Mouse (Mus musculus): ENCODE measurements around the gene Dlx5.

Gene Dlx5

GRCm38 (mm10) chr6:6876231-6876630 is 5.7 kb downstream of the Dlx5 start:
- no peak for DNase-seq (ENCODE audit: low spot score in 2 of 2)

DNA sequence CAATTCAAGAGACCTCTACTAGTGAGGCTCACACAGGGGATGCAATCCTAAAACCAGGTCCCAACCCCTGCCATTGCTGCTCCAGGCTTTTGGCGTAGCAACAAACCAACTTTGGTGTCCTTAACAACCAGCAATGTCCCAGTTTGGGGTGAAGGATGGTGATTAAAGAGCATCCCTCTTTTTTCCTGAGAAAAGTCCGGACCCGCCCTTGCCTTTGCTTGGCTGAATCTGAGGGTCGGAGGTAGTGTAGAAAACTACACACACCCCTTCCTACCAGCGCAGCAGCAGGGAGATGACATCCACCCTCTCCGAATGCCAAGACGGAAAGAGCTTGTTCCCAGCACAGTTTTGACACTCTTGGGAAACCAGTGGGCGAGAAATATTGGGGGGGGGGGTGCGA is 6.2 kb downstream of the Dlx5 start:
- no peak for DNase-seq (ENCODE audit: low spot score in 2 of 2)

GRCm38 (mm10) chr6:6875136-6875535 is 6.7 kb downstream of the Dlx5 start:
- no peak for DNase-seq (ENCODE audit: low spot score in 2 of 2)

- DNase-seq (ENCODE audit: low spot score in 2 of 2): no peak
These were observed 7.7 kb downstream of the Dlx5 start for GRCm38 (mm10) chr6:6874073-6874771.

DNA sequence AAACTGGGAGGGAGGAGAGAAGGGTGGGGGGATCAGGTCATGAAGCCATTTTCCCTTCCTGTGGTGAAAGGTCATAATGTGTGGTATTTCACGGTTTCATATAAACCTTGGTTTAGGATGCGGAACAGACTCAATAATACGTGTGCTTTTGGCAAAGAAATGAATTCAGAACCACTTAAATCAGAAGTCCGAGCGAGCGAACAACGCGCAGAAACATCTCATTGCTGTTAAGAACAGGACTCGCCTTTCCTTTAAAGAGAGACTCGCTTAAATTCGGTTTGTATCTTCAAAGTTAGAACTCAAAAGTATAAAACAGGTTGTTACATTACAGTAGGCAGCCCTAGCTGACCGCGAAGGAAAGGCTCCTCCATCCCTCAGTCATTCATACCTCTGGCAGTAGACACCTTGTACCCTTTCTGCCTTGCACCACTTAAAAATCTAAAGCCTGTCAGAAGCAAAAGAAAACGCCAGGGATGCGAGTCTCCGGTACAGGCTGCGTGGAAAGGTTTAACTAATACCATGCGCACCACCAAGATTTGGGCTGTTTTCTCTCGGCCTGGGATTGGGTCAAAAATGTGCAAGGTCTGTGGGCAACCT is 8.3 kb downstream of the Dlx5 start:
- no peak for DNase-seq (ENCODE audit: low spot score in 2 of 2)

GRCm38 (mm10) chr6:6872873-6873272 is 9.0 kb downstream of the Dlx5 start:
- no peak for DNase-seq (ENCODE audit: low spot score in 2 of 2)

DNA sequence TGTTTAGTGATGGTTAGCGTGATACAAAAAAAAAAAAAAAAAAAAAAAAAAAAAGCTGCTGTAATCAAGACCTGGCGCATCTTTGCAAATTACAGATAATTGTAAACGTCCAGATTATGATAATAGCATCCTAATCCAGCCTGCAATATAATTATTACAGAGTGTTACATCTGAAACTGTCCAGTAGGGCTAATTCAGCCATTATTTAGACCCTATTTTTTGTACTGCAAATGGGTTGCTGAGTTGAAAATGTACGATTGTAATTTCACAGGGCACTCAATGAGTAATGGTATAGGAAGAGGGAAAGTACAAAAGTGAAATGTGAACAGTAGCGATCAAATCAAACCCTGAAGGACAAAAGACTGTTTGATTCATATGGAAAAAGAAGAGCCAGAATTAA is 10.2 kb downstream of the Dlx5 start:
- DNase-seq (ENCODE audit: low spot score in 2 of 2): no peak

DNA sequence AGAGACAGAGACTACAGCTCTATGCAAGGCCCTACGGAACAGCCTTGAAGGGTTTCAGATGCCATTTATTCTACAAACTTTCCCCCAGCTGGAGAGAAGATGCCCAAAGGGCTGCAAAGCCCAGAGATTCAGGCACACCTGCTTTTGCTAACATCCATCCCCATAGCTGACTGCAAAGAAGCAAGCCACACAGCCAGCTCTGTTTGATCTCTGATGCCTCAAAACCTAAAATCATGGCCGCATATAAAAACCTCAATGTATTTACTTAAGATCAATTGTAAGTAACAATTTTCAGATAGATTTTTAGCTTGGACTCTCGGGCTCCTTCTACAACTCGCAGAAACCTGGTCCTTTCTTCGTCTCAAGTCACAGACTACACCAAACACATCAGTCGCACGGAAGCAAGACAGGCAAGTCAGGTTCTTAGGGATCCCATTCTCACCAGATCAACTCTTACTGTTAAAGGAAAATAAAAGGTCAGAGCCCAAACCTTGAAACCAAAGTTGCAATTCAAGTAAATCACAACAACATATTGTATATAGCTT is 10.9 kb downstream of the Dlx5 start:
- no peak for DNase-seq (ENCODE audit: low spot score in 2 of 2)

- DNase-seq (ENCODE audit: low spot score in 2 of 2): no peak
These were observed 11.7 kb downstream of the Dlx5 start for GRCm38 (mm10) chr6:6869961-6870800.

- DNase-seq (ENCODE audit: low spot score in 2 of 2): no peak
These were observed 12.7 kb downstream of the Dlx5 start for GRCm38 (mm10) chr6:6869041-6869685.

DNA sequence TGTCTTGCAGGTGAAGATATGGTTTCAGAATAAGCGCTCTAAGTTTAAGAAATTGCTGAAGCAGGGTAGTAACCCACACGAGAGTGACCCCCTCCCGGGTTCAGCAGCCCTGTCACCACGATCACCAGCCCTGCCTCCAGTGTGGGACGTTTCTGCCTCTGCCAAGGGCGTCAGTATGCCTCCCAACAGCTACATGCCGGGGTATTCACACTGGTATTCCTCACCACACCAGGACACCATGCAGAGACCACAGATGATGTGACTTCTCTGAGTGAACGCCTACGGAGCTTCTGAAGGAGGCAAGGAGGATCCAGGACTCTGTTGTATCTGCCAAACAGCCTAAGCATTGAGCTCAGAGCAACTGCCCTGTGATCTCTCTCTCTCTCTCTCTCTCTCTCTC is 14.9 kb downstream of the Dlx5 start:
- no peak for DNase-seq (ENCODE audit: low spot score in 2 of 2)

DNA sequence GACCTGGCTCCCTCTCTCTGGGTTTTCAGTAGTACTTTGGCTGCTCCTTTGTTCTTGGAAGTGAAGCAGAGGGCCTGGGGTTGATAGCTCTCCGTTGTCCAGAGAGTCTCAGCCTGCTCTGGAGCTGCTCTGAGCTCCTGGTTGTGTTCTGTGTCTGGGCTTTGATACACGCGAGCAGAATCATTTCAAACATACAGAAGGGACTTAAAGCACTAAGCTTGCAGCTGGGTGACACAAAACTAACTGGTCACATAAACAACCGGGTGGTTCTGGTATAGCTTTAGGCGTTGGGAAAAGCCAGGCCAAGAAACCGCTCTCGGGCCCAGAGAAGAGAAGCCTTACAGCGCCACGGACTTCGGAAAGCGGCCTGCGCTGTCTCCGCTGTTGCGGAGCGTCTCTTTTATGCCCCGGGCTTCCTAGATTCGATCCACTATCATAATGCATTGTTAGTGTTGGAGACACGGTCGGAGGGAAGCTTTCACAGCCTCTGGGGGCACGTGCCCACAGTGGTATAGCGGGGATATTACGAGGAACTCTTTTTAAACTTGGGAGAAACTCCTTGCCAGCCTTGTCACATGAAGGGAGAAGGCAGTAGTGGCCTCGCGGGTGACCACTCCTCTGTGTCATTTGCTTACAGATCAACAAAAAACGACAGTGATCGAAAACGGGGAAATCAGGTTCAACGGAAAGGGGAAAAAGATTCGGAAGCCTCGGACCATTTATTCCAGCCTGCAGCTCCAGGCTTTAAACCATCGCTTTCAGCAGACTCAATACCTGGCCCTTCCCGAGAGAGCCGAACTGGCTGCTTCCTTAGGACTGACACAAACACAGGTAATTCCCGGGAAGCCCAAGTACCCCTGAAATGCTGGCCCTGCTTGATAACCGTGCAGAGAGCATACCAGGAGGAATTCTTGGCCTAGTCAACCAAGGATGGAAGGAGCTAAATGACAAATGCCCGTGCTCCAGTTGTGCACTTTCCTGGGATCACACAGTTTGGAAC is 17.1 kb downstream of the Dlx5 start:
- no peak for DNase-seq (ENCODE audit: low spot score in 2 of 2)

- no peak for DNase-seq (ENCODE audit: low spot score in 2 of 2)
These were observed 17.9 kb downstream of the Dlx5 start for GRCm38 (mm10) chr6:6863955-6864354.

DNA sequence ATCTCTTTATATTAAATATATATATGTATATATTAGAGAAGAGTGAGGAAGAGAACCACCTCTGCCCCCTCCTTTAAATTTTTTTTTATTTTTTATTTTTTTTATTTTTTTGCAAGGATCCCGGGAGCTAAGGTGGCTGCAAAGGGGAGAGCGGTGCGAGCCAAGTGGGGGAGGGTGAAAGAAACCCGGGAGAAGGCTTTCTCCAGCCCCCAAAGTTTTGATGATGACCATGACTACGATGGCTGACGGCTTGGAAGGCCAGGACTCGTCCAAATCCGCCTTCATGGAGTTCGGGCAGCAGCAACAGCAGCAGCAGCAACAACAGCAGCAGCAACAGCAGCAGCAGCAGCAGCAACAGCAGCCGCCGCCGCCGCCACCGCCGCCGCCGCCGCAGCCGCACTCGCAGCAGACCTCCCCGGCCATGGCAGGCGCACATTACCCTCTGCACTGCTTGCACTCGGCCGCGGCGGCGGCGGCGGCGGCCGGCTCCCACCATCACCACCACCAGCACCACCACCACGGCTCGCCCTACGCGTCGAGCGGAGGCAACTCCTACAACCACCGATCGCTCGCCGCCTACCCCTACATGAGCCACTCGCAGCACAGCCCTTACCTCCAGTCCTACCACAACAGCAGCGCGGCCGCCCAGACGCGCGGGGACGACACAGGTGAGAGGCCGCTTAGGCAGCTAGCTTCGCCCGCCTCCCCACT is 18.6 kb downstream of the Dlx5 start, which contains the start of gene Dlx6:
TSS of gene Dlx6 (plus strand) at position 175 of the 711 bp plus-strand sequence.
- DNase-seq (ENCODE audit: low spot score in 2 of 2): no peak

DNA sequence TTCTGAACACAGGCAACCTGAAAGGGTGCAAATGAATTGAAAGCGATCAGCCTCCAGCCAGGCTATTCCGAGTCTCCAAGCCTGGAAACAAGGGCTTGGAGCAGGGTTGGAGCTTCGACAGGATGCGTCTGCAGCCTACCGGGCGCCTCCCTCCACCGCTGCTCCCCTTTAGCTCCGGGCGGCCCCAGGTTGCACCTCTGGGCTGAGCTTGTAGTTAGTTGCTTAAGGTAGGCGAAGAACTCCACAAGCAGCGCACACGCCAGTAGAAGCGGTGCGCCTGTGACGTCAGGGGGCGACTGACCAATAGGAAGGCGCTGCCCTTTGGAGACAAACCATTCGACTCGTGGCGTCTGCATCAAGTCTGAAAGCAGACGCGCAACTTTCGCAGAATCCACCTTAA is 19.3 kb downstream of the Dlx5 start:
- DNase-seq (ENCODE audit: low spot score in 2 of 2): no peak

DNA sequence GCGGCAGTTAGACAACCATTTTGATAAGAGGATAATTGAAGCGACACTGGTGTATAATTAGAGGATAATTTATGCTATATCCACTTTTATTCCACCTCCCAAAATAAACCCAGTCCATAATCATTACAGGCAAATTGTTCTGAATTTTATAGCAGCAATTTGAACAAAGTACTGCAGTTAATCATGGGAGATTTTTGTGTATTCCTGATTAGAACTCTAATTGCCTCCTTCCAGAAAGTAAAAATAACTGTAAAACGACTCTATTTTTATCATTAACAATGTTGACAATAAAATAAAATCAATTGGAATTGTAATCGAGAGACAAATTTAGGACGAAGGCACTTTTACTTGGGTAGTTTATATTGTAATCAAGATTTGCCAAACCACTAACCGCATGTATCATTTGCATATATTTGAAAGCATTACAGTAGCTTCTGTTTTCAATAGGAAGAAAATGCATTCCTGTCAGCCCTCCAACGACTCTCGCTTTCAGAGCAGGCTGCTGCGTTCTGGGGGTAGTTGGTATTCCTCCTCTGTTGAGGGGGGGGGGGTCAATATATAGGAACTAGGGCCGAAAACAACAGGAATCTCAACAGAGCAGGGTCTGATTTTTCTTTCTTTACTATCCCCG is 20.0 kb downstream of the Dlx5 start:
- no peak for DNase-seq (ENCODE audit: low spot score in 2 of 2)

DNA sequence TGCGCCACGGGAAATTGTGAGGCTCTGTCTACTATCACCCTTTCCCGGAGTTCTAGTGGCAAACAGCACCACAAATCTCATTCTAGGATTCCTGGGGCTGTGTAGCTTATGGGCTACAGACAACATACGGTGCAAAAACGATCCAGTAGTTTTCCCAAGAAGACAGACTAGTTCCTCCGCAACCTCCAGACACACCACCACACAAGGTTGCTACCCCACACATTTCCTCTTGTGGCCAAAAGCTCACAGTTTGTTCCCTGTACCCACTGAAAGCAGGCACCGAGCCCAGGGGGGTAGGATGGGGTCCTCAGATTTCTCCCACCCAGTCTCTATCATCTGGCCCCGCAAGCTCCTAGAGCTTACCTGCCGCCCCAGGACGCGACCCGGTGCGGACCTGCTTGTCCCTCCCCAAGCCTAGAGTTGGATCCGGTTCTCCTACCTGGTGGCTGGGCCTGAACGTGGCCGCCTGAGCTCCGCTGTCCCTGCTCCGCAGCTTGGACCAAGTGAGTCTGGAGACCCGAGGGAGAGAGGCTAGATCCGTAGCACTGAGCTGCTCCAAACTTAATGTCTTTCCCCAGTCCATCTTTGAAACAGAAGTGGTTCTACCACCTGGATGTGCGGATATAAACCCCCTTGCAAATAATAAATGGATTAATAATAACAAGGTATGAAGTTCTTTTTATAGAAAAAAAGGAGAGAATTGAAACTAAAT is 20.6 kb downstream of the Dlx5 start:
- no peak for DNase-seq (ENCODE audit: low spot score in 2 of 2)

DNA sequence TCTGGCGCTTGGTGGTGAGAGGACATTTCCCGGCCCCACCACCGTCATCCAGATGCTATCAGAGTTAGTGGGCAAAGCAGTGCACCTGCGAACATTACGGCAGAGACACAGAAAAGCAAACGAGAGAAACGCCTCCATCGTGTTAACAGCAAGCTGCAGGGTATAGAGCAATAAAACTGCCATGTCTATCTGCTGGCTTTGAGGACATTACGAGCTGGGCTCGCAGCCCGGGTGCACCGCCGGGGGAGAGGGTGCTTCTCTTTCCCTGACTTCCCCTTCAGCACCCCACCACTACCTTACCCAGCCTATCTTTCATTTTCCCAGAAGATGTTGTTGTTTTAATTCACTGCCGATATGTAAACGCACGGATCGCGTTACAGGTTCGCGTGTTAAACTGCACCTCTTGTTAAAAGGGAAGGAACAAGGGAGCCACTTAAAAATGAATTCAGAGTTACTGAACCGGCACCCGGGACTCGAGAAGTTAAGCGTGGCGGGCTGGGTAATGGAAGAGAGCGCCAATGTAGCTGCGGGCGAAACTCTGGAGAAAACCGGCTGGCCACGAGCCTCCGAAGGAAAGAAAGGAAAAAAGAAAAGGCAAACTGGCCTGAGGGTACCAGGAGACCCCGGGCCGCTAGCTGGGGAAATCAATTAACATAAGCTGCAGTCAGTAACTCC is 21.3 kb downstream of the Dlx5 start:
- no peak for DNase-seq (ENCODE audit: low spot score in 2 of 2)
